Mouse (Mus musculus): ENCODE results near the gene Nup93. TPM values are rescaled to one million over a fixed set of nuclear protein-coding genes. Genes with fewer than 3 reads are reported as not detected.
A peak's percentile ranks its signal among the peaks of the same experiment; 100 is the strongest.

The Nup93 gene
- polyA plus RNA-seq, 1 experiment from 2014 or later = 63.0 TPM

- no peak for ATAC-seq (replicated peaks)
- Histone ChIP-seq H3K4me2 (replicated peaks) (no peak overlapping the region), H3K9ac (replicated peaks) (no peak overlapping the region), H3K36me3 (peaks cover 63% of the 10 kb centered on the region), H3K27me3 (no peaks in the 10 kb centered on the region), H3K4me3 (no peak overlapping the region), H3K27ac (replicated peaks) (no peak overlapping the region), H3K4me1 (no peaks in the 10 kb centered on the region), H3K9me3 (no peaks in the 10 kb centered on the region)
- 91% methylated on average over 7 of the region's 7 CpGs for WGBS
These were observed 92.7 kb downstream of the Nup93 start for GRCm38 (mm10) chr8:94306989-94307513.

GRCm38 (mm10) chr8:94307652-94308051 is 93.3 kb downstream of the Nup93 start:
- no peak overlapping the region for H3K4me2 ChIP-seq (replicated peaks)
- 94% methylated on average over 9 of the region's 9 CpGs for WGBS
- H3K27ac ChIP-seq (replicated peaks) = no peak overlapping the region
- no peaks in the 10 kb centered on the region for H3K9me3 ChIP-seq
- H3K4me1 ChIP-seq = no peaks in the 10 kb centered on the region
- no peak overlapping the region for H3K4me3 ChIP-seq
- H3K36me3 ChIP-seq = peaks cover 62% of the 10 kb centered on the region
- ATAC-seq (replicated peaks) = no peak
- H3K9ac ChIP-seq (replicated peaks) = no peak overlapping the region
- no peaks in the 10 kb centered on the region for H3K27me3 ChIP-seq

GRCm38 (mm10) chr8:94314069-94314468 is 99.7 kb downstream of the Nup93 start:
- no peaks in the 10 kb centered on the region for H3K27me3 ChIP-seq
- no peak overlapping the region for H3K27ac ChIP-seq (replicated peaks)
- H3K9me3 ChIP-seq = no peaks in the 10 kb centered on the region
- H3K4me1 ChIP-seq = no peaks in the 10 kb centered on the region
- H3K36me3 ChIP-seq = peaks cover 30% of the 10 kb centered on the region
- no peak overlapping the region for H3K4me2 ChIP-seq (replicated peaks)
- ATAC-seq (replicated peaks) = no peak
- no peak overlapping the region for H3K9ac ChIP-seq (replicated peaks)
- 80% methylated on average over 2 of the region's 2 CpGs for WGBS
- no peak overlapping the region for H3K4me3 ChIP-seq

- H3K9me3 ChIP-seq = no peaks in the 10 kb centered on the region
- H3K4me3 ChIP-seq = no peak overlapping the region
- no peak overlapping the region for H3K9ac ChIP-seq (replicated peaks)
- H3K4me2 ChIP-seq (replicated peaks) = no peak overlapping the region
- H3K27ac ChIP-seq (replicated peaks) = no peak overlapping the region
- peaks cover 26% of the 10 kb centered on the region; the same call in 1 of the 2 replicates for H3K36me3 ChIP-seq
- no peak for ATAC-seq (replicated peaks)
- H3K4me1 ChIP-seq = no peaks in the 10 kb centered on the region
- no peaks in the 10 kb centered on the region for H3K27me3 ChIP-seq
- 94% methylated on average over 2 of the region's 2 CpGs for WGBS
These were observed 102.9 kb downstream of the Nup93 start for GRCm38 (mm10) chr8:94317249-94317648.

GRCm38 (mm10) chr8:94317691-94318090 is 103.3 kb downstream of the Nup93 start:
- no peak for ATAC-seq (replicated peaks)
- no peaks in the 10 kb centered on the region for H3K9me3 ChIP-seq

GRCm38 (mm10) chr8:94320036-94320435 is 105.7 kb downstream of the Nup93 start:
- WGBS = 91% methylated on average over 2 of the region's 2 CpGs
- Histone ChIP-seq H3K36me3 (0 out of 2 replicates have a peak, but pooled peaks cover 14% of the 10 kb centered on the region), H3K27me3 (no peaks in the 10 kb centered on the region), H3K4me2 (replicated peaks) (no peak overlapping the region), H3K9ac (replicated peaks) (no peak overlapping the region), H3K9me3 (no peaks in the 10 kb centered on the region), H3K4me3 (no peak overlapping the region), H3K4me1 (no peaks in the 10 kb centered on the region), H3K27ac (replicated peaks) (no peak overlapping the region)
- ATAC-seq (replicated peaks) = no peak

More at GRCm38 (mm10) chr8:94317691-94318090, 103.3 kb downstream of the Nup93 start:
- no peaks in the 10 kb centered on the region for H3K4me1 ChIP-seq
- H3K9ac ChIP-seq (replicated peaks) = no peak overlapping the region
- H3K4me2 ChIP-seq (replicated peaks) = no peak overlapping the region
- H3K27me3 ChIP-seq = no peaks in the 10 kb centered on the region
- peaks cover 26% of the 10 kb centered on the region; the same call in 1 of the 2 replicates for H3K36me3 ChIP-seq
- 92% methylated on average over 2 of the region's 2 CpGs for WGBS
- no peak overlapping the region for H3K4me3 ChIP-seq
- H3K27ac ChIP-seq (replicated peaks) = no peak overlapping the region

- Histone ChIP-seq H3K4me2 (replicated peaks) (no peak overlapping the region), H3K9me3 (no peaks in the 10 kb centered on the region), H3K36me3 (0 out of 2 replicates have a peak, but pooled peaks cover 8% of the 10 kb centered on the region), H3K4me1 (no peaks in the 10 kb centered on the region), H3K4me3 (no peak overlapping the region), H3K27me3 (no peaks in the 10 kb centered on the region), H3K9ac (replicated peaks) (no peak overlapping the region), H3K27ac (replicated peaks) (no peak overlapping the region)
- no peak for ATAC-seq (replicated peaks)
- WGBS = 85% methylated on average over 4 of the region's 4 CpGs
These were observed 107.7 kb downstream of the Nup93 start for GRCm38 (mm10) chr8:94322083-94322482.

- no peaks in the 10 kb centered on the region for H3K9me3 ChIP-seq
- H3K4me3 ChIP-seq = no peak overlapping the region
- no peak overlapping the region for H3K9ac ChIP-seq (replicated peaks)
- 91% methylated on average over 6 of the region's 6 CpGs for WGBS
- no peak overlapping the region for H3K4me2 ChIP-seq (replicated peaks)
- no peak for ATAC-seq (replicated peaks)
- no peaks in the 10 kb centered on the region for H3K27me3 ChIP-seq
- no peak overlapping the region for H3K27ac ChIP-seq (replicated peaks)
- H3K4me1 ChIP-seq = no peaks in the 10 kb centered on the region
- 0 out of 2 replicates have a peak, but pooled peaks cover 8% of the 10 kb centered on the region for H3K36me3 ChIP-seq
These were observed 108.7 kb downstream of the Nup93 start for GRCm38 (mm10) chr8:94323041-94323440.

- no peak overlapping the region for H3K27ac ChIP-seq (replicated peaks)
- H3K36me3 ChIP-seq = 0 out of 2 replicates have a peak, but pooled peaks cover 5% of the 10 kb centered on the region
- WGBS = 61% methylated on average over 12 of the region's 12 CpGs
- no peak overlapping the region for H3K9ac ChIP-seq (replicated peaks)
- no peaks in the 10 kb centered on the region for H3K9me3 ChIP-seq
- no peaks in the 10 kb centered on the region for H3K27me3 ChIP-seq
- H3K4me2 ChIP-seq (replicated peaks) = no peak overlapping the region
- no peaks in the 10 kb centered on the region for H3K4me1 ChIP-seq
- ATAC-seq (replicated peaks) = no peak
- H3K4me3 ChIP-seq = no peak overlapping the region
These were observed 109.7 kb downstream of the Nup93 start for GRCm38 (mm10) chr8:94324071-94324470.

GRCm38 (mm10) chr8:94326016-94326415 is 111.7 kb downstream of the Nup93 start:
- H3K4me1 ChIP-seq = no peaks in the 10 kb centered on the region
- H3K9ac ChIP-seq (replicated peaks) = no peak overlapping the region
- no peaks in the 10 kb centered on the region for H3K9me3 ChIP-seq
- H3K4me3 ChIP-seq = no peak overlapping the region
- no peak overlapping the region for H3K27ac ChIP-seq (replicated peaks)
- ATAC-seq (replicated peaks) = no peak
- H3K36me3 ChIP-seq = 0 out of 2 replicates have a peak, but pooled peaks cover 2% of the 10 kb centered on the region
- WGBS = 85% methylated on average over 4 of the region's 4 CpGs
- H3K27me3 ChIP-seq = no peaks in the 10 kb centered on the region
- no peak overlapping the region for H3K4me2 ChIP-seq (replicated peaks)

GRCm38 (mm10) chr8:94328932-94329728 is 114.8 kb downstream of the Nup93 start, which contains the start of gene Slc12a3:
Slc12a3 (plus strand) TSS chr8:94329201.
- no peak for ATAC-seq (replicated peaks)
- H3K27me3 ChIP-seq = no peaks in the 10 kb centered on the region
- H3K9ac ChIP-seq (replicated peaks) = no peak within 1 kb of the TSS
- no peaks in the 10 kb centered on the region for H3K36me3 ChIP-seq
- H3K4me1 ChIP-seq = no peaks in the 10 kb centered on the region
- WGBS = 83% methylated on average over 21 of the region's 21 CpGs
- no peak within 1 kb of the TSS for H3K27ac ChIP-seq (replicated peaks)
- no peaks in the 10 kb centered on the region for H3K9me3 ChIP-seq
- no peak within 1 kb of the TSS for H3K4me3 ChIP-seq
- H3K4me2 ChIP-seq (replicated peaks) = no peak within 1 kb of the TSS

- no peaks in the 10 kb centered on the region for H3K27me3 ChIP-seq
- no peak overlapping the region for H3K27ac ChIP-seq (replicated peaks)
- WGBS = 34% methylated on average over 4 of the region's 4 CpGs
- H3K4me1 ChIP-seq = no peaks in the 10 kb centered on the region
- H3K36me3 ChIP-seq = no peaks in the 10 kb centered on the region
- H3K9ac ChIP-seq (replicated peaks) = no peak overlapping the region
- ATAC-seq (replicated peaks) = peak; percentile 83
- H3K9me3 ChIP-seq = no peaks in the 10 kb centered on the region
- no peak overlapping the region for H3K4me2 ChIP-seq (replicated peaks)
- no peak overlapping the region for H3K4me3 ChIP-seq
These were observed 116.4 kb downstream of the Nup93 start for GRCm38 (mm10) chr8:94330733-94331132.

All from forebrain, embryonic 15.5 days (tissue).